10 mouse cellular contexts compared by ENCODE assay signal in the genomic region with DNA sequence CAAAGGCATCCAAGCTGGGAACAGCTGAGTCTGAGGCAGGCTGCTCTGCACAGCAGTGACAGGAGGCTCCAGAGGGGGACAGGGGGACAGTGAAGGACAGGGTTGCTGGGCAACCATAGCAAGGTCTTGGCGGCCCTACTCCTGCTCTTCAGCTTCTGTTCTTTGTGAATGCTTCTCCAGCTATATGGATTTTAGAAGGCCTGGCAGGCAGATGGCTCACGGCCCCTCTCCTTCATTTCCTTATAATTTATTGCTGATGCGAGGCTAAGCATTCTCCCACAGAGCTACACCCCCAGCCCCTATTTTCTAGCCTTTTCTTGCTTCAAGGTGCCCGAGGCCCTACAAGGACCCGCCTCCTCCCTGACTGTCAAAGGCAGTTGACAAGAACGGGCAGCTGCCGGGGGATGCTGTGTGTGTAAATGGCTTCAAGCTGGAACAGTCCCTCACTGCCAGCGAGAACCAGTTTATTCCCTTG.
DNase-seq lines count a peak whose midpoint lies in the region; ATAC-seq and TF ChIP-seq lines count a peak whose summit lies in the region.
"Had no signal": no experiment of that assay in that cellular context is flagged by ENCODE, and none has a peak within 500 bp of the region (broad histone marks: within the 10 kb centered on the region; RNA-seq: fewer than 3 reads in every experiment).

No protein-coding gene starts in this region.

- peak; percentile 20 for DNase-seq in gastrocnemius, adult 2 months
- no peak for DNase-seq in gastrocnemius, postnatal 25 days
- DNase-seq in embryo, embryonic 9.5 days (ENCODE audit: extremely low spot score), result peak; percentile 27
- DNase-seq in hindbrain, embryonic 14.5 days (ENCODE audit: low spot score), result peak; percentile 36
- no peak for DNase-seq in spleen, adult 12 weeks (ENCODE audit: low spot score)
- no peak for DNase-seq in right cerebral cortex, adult 18-20 months
- DNase-seq: B cell, adult 2 months; layer of hippocampus, postnatal 36 days had no signal

- H3K9me3 ChIP-seq in hindbrain, embryonic 14.5 days (ENCODE audit: control insufficient read depth, low read length), result no peaks in the 10 kb centered on the region
- H3K9me3 ChIP-seq in midbrain, embryonic 16.5 days (replicated peaks; ENCODE audit: control insufficient read depth, low read length, poor library complexity, severe bottlenecking), result no peaks in the 10 kb centered on the region

- ATAC-seq in hindbrain, embryonic 14.5 days (ENCODE audit: low FRiP score), result peak; percentile 89
- peak; percentile 90 for ATAC-seq in midbrain, embryonic 16.5 days
- no peak for ATAC-seq in granulocyte monocyte progenitor cell, adult 5-6 weeks (replicated peaks; ENCODE audit: poor library complexity, severe bottlenecking)

- no peaks in the 10 kb centered on the region for H3K27me3 ChIP-seq in hindbrain, embryonic 14.5 days (ENCODE audit: control insufficient read depth, insufficient read depth, low read length)
- H3K27me3 ChIP-seq in midbrain, embryonic 16.5 days (ENCODE audit: control insufficient read depth, insufficient read depth, low read depth, low read length), result no peaks in the 10 kb centered on the region

- WGBS in hindbrain, embryonic 14.5 days, result 21% methylated on average over 8 of the region's 8 CpGs
- 34% methylated on average over 8 of the region's 8 CpGs for WGBS in midbrain, embryonic 16.5 days

- H3K4me3 ChIP-seq in gastrocnemius, adult 2 months, result no peak overlapping the region
- H3K4me3 ChIP-seq in hindbrain, embryonic 14.5 days (replicated peaks; ENCODE audit: low read length), result no peak overlapping the region
- no peak overlapping the region for H3K4me3 ChIP-seq in midbrain, embryonic 16.5 days (ENCODE audit: low read depth, low read length)

- peaks cover 11% of the 10 kb centered on the region; the same call in 1 of the 2 replicates for H3K4me1 ChIP-seq in hindbrain, embryonic 14.5 days (replicated peaks; ENCODE audit: control insufficient read depth, insufficient read depth, low read length)
- peaks cover 6% of the 10 kb centered on the region for H3K4me1 ChIP-seq in midbrain, embryonic 16.5 days (ENCODE audit: control insufficient read depth, insufficient read depth, low read length)

- intact Hi-C loops in gastrocnemius, adult 2 months (cut with DNase I), result no loop called here

- H3K27ac ChIP-seq in gastrocnemius, adult 2 months, result no peak overlapping the region
- H3K27ac ChIP-seq in hindbrain, embryonic 14.5 days, result peak overlapping the region; percentile 72
- peak overlapping the region; percentile 30; the same call in 1 of the 2 replicates for H3K27ac ChIP-seq in midbrain, embryonic 16.5 days (ENCODE audit: low read length)

- TF ChIP-seq CTCF in gastrocnemius, adult 2 months (IDR thresholded peaks at IDR 0.05), result no peak

- no peaks in the 10 kb centered on the region for H3K36me3 ChIP-seq in hindbrain, embryonic 14.5 days (replicated peaks; ENCODE audit: control insufficient read depth, insufficient read depth)
- no peaks in the 10 kb centered on the region for H3K36me3 ChIP-seq in midbrain, embryonic 16.5 days (ENCODE audit: control insufficient read depth, insufficient read depth, low read length)

- H3K4me2 ChIP-seq in hindbrain, embryonic 14.5 days (replicated peaks), result no peak overlapping the region
- H3K4me2 ChIP-seq in midbrain, embryonic 16.5 days (ENCODE audit: low read length), result no peak overlapping the region

- no peak overlapping the region for H3K9ac ChIP-seq in hindbrain, embryonic 14.5 days
- H3K9ac ChIP-seq in midbrain, embryonic 16.5 days (ENCODE audit: low read depth, low read length), result no peak overlapping the region

Comparison
In these comparisons a context has a peak if more than half of its experiments do, and no peak if none do; other contexts are left out.
1. DNase-seq: peak in gastrocnemius, adult 2 months (single experiment), embryo, embryonic 9.5 days (single experiment) and hindbrain, embryonic 14.5 days (single experiment); none in gastrocnemius, postnatal 25 days (single experiment), spleen, adult 12 weeks (single experiment) and right cerebral cortex, adult 18-20 months (single experiment).